Mouse (Mus musculus) embryonic facial prominence, embryonic 13.5 days (tissue): ENCODE measurements at regions not wholly inside any gene's neighbourhood (a gene's known extent, or its start where the extent isn't known, plus 50 kb on each side); places are given as distances from the start of the nearest gene placed in this dataset.

Experiments used
- ATAC-seq: fragments of 200-750 bp; cut with Nextera tagmentation; 2 replicates; pipeline ENCODE4 v1.8.0; 2017; ENCODE audit warnings: low read depth; ENCODE audit not compliant: insufficient number of reproducible peaks, insufficient read depth, low FRiP score, low TSS enrichment
- H3K27ac ChIP-seq: fragments of 300-500 bp; sonication (generic); 2 replicates; pipeline ENCODE4 v1.5.1; 2015; ENCODE audit warnings: moderate library complexity, mild to moderate bottlenecking, inconsistent platforms
- H3K27me3 ChIP-seq: fragments of 300-500 bp; sonication (generic); 2 replicates; pipeline ENCODE4 v1.6.1; 2015; ENCODE audit warnings: mild to moderate bottlenecking, inconsistent platforms
- H3K36me3 ChIP-seq: fragments of 300-500 bp; sonication (generic); 2 replicates; pipeline ENCODE4 v1.6.1; 2015; ENCODE audit warnings: mild to moderate bottlenecking, inconsistent platforms
- H3K4me1 ChIP-seq: fragments of 300-500 bp; sonication (generic); 2 replicates; pipeline ENCODE4 v1.6.1; 2015; ENCODE audit warnings: inconsistent platforms
- H3K4me2 ChIP-seq: fragments of 300-500 bp; sonication (generic); 2 replicates; pipeline ENCODE4 v1.6.1; 2015; ENCODE audit warnings: moderate library complexity, mild to moderate bottlenecking, inconsistent platforms
- H3K4me3 ChIP-seq: fragments of 300-500 bp; sonication (generic); 2 replicates; pipeline ENCODE4 v1.5.1; 2015; ENCODE audit warnings: mild to moderate bottlenecking, inconsistent platforms
- H3K9ac ChIP-seq: fragments of 300-500 bp; sonication (generic); 2 replicates; pipeline ENCODE4 v1.6.1; 2015; ENCODE audit warnings: mild to moderate bottlenecking, inconsistent platforms
- H3K9me3 ChIP-seq: fragments of 300-500 bp; sonication (generic); 2 replicates; pipeline ENCODE4 v1.6.1; 2016; ENCODE audit warnings: inconsistent platforms
- WGBS: fragments of 180-500 bp; shearing (Covaris S2); methylation state at CpG from one replicate; pipeline ENCODE4 v1.1.7; 2015; ENCODE audit warnings: mixed read lengths; 5-methylcytosine and 5-hydroxymethylcytosine counted together

DNA sequence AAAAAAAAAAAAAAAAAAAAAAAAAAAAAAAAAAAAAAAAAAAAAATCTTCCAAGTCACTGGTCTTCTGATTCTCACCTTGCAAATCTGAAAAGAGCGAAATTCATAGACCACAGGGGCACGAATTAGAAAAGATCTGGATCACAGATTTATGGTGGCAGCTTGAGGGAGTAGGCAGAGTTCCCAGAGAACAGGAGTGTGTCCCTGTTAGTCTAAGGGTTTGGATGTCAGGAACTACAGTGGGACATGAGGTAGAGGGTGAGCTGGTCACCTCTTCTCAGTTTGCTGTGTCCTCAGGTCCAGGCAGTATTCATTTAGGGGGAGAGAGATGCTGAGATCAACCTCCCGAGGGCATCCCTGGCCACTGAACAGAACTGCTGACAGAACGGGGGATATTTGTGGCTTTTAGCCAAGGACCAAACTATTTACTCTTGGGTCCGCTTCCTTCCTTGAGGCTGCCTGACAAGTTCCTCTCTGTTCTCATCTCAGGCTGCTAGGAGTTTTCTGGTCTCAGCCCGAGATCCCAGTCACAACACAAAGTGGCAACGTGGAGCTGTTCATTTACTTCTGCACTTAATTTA is 277.2 kb downstream of the Cd83 start:
- H3K4me2 ChIP-seq = peak overlapping the region; percentile 7; the same call in 1 of the 2 replicates
- no peak overlapping the region for H3K9ac ChIP-seq
- no peaks in the 10 kb centered on the region for H3K9me3 ChIP-seq
- peaks cover 17% of the 10 kb centered on the region for H3K4me1 ChIP-seq
- H3K27ac ChIP-seq = no peak overlapping the region
- 36% methylated on average over 7 of the region's 7 CpGs for WGBS
- peaks cover 11% of the 10 kb centered on the region; the same call in 1 of the 2 replicates for H3K27me3 ChIP-seq
- H3K36me3 ChIP-seq = no peaks in the 10 kb centered on the region
- no peak overlapping the region for H3K4me3 ChIP-seq
- ATAC-seq = no peak

DNA sequence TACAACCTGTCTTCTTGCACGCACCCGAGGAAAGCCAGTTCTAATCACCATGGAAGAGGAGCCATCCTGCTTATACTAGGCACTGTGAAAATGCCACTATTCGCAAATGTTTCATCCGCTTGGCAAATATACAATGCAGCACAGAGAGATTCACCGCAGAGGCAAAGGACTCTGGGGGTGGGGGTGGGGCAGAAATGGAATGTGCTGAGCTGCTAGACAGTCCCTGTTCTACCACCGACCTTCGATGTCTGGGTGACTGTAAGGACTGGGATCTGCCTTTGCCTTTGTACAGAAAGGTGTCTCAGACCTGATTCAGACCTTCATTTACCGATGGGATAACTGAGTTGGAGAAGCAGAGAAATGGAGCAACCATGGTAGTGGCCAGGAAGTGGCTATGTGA is 278.7 kb downstream of the Cd83 start:
- Histone ChIP-seq H3K36me3 (no peaks in the 10 kb centered on the region), H3K27ac (no peak overlapping the region), H3K9ac (no peak overlapping the region), H3K9me3 (no peaks in the 10 kb centered on the region), H3K4me1 (peaks cover 17% of the 10 kb centered on the region), H3K4me2 (no peak overlapping the region), H3K27me3 (peaks cover 11% of the 10 kb centered on the region; the same call in 1 of the 2 replicates), H3K4me3 (no peak overlapping the region)
- no peak for ATAC-seq
- WGBS = 68% methylated on average over 8 of the region's 8 CpGs

DNA sequence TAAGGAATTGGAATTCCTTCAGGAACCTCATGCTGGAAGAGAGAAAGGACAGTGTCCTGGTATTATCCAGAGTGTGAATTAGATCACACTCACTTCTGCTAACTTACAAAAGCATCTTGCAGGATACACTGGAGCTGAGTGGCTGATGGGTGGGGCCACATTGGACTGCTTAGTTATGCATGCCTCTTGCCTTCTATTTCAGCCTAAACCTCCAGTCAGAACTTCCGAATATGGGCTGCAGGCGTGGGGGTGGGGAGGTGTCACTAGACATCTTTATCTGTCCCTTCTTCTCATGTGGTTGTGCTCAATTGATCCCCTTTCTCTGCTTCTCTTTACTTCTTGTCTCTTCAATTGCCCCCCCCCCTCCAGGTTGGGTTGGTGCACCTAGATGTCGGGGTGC is 279.5 kb downstream of the Cd83 start:
- Histone ChIP-seq H3K36me3 (no peaks in the 10 kb centered on the region), H3K9me3 (no peaks in the 10 kb centered on the region), H3K27ac (no peak overlapping the region), H3K4me3 (no peak overlapping the region), H3K27me3 (peaks cover 11% of the 10 kb centered on the region; the same call in 1 of the 2 replicates), H3K4me1 (peaks cover 17% of the 10 kb centered on the region), H3K4me2 (no peak overlapping the region), H3K9ac (no peak overlapping the region)
- WGBS = 77% methylated on average over 3 of the region's 3 CpGs
- ATAC-seq = no peak

DNA sequence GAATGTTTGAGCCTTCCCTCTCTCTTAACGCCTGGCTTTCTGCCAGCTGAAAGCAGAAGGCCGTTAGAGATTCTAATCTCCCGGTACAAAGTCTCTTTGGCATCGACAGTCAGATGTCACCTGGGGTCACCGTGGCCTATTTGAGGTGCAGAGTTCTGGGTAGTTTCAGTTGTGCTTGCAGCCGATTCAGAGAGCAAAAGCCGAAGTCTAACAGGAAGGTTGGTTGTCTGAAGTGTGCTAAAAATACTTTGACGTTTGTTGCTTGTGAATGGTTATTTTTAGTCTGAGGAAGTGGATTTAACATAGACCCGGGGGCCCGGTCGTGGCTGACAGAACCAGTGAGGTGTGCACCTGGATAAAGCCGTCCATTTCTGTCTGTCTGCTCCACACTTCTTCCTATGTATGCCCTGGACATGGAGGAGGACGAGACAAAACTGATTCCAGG is 281.2 kb downstream of the Cd83 start:
- WGBS = 46% methylated on average over 13 of the region's 13 CpGs
- H3K27ac ChIP-seq = no peak overlapping the region
- H3K9me3 ChIP-seq = no peaks in the 10 kb centered on the region
- H3K9ac ChIP-seq = no peak overlapping the region
- no peaks in the 10 kb centered on the region for H3K36me3 ChIP-seq
- H3K27me3 ChIP-seq = 0 out of 2 replicates have a peak, but pooled peaks cover 8% of the 10 kb centered on the region
- peaks cover 17% of the 10 kb centered on the region for H3K4me1 ChIP-seq
- no peak overlapping the region for H3K4me3 ChIP-seq
- no peak overlapping the region for H3K4me2 ChIP-seq
- ATAC-seq = no peak

DNA sequence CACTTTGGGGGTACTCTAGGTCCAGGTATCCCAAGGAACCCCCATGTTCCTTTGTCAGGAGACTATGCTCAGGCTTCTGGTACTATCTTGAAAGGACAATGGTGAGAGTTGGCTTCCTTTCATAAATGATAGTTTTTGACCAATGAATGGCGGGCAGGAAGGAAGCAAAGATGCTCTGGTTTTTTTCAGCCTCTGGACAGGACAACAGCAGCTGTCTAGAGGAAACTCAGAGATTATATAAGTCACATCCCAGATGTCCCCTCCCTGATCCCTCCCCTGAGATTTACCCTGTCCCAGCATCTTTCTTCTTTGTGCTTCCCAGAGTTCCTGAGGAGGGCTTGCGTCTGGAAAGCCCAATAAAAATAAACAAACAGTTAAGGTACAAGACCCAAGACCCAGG is 282.7 kb downstream of the Cd83 start:
- H3K4me1 ChIP-seq = peaks cover 11% of the 10 kb centered on the region
- no peaks in the 10 kb centered on the region for H3K9me3 ChIP-seq
- no peak overlapping the region for H3K9ac ChIP-seq
- H3K36me3 ChIP-seq = no peaks in the 10 kb centered on the region
- no peak overlapping the region for H3K4me3 ChIP-seq
- 81% methylated on average over 2 of the region's 2 CpGs for WGBS
- no peak overlapping the region for H3K27ac ChIP-seq
- 0 out of 2 replicates have a peak, but pooled peaks cover 8% of the 10 kb centered on the region for H3K27me3 ChIP-seq
- H3K4me2 ChIP-seq = no peak overlapping the region
- no peak for ATAC-seq

DNA sequence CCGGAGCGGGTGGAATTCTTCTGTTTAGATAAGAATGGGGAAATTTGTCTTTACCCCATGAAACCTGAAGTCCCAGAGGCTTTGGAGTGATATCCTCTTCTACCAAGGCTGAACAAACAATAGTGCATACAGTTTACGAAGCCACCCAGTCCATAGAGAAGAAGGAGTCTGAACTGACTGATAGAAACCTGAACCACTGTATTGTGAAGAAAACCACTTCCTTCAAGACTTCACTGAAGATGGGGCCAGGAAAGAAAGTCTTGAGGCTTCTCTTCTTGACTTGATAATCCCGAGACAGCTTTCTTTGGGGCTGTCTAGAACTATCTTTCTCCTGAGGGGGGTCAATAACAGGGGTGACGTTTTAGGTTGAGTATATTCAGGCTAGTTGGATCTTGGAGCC is 284.4 kb downstream of the Cd83 start:
- no peak for ATAC-seq

DNA sequence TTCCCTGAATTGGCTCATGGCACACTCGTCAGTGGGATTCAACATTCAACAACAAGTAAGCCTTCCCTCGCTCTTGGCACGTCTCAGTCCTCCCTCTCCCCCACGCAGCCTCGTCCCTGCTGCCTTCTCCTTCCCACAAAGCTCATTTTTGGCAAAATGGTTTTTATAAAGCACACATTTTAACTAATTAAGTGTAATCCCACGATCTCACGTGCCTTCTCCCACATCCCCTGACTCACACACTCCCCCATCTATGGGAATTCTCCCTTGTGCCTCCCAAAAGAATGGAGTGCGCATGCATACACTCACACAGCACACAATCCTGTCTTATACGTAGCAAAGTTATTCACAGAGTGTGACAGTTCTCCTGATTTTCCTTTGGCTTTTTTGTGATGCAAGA is 288.5 kb downstream of the Cd83 start:
- peaks cover 14% of the 10 kb centered on the region for H3K4me1 ChIP-seq
- H3K36me3 ChIP-seq = no peaks in the 10 kb centered on the region
- H3K4me2 ChIP-seq = no peak overlapping the region
- no peaks in the 10 kb centered on the region for H3K9me3 ChIP-seq
- H3K9ac ChIP-seq = no peak overlapping the region
- no peak overlapping the region for H3K27ac ChIP-seq
- WGBS = 59% methylated on average over 9 of the region's 9 CpGs
- no peak overlapping the region for H3K4me3 ChIP-seq
- no peaks in the 10 kb centered on the region for H3K27me3 ChIP-seq
- ATAC-seq = no peak

More for the DNA sequence above, 284.4 kb downstream of the Cd83 start:
- Histone ChIP-seq H3K9me3 (no peaks in the 10 kb centered on the region), H3K27me3 (0 out of 2 replicates have a peak, but pooled peaks cover 3% of the 10 kb centered on the region), H3K4me3 (no peak overlapping the region), H3K27ac (no peak overlapping the region), H3K9ac (no peak overlapping the region), H3K36me3 (no peaks in the 10 kb centered on the region), H3K4me1 (peaks cover 19% of the 10 kb centered on the region), H3K4me2 (no peak overlapping the region)
- WGBS = 81% methylated on average over 5 of the region's 5 CpGs

DNA sequence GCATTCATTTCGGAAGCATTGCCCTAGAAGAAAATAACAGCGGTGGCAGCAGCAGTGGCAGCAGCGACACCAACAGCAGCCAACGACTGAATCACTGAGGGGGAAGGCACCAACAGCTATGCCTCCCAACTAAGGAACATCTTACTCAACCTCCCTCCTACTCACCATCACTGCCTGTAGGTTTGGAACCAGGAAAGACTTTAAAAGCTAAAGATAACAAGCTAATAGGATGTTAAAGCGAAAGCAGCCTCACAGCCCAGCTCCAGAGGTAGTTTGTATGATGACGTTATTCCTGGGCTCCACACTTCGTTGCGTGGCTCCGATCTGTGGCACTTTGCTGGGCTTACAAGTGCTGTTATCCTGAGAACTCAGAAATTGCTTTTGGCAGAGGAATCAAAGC is 289.6 kb downstream of the Cd83 start:
- Histone ChIP-seq H3K4me1 (peaks cover 14% of the 10 kb centered on the region), H3K9me3 (no peaks in the 10 kb centered on the region), H3K4me3 (no peak overlapping the region), H3K4me2 (no peak overlapping the region), H3K27me3 (no peaks in the 10 kb centered on the region), H3K27ac (no peak overlapping the region), H3K36me3 (no peaks in the 10 kb centered on the region), H3K9ac (no peak overlapping the region)
- WGBS = 71% methylated on average over 9 of the region's 9 CpGs
- ATAC-seq = no peak

DNA sequence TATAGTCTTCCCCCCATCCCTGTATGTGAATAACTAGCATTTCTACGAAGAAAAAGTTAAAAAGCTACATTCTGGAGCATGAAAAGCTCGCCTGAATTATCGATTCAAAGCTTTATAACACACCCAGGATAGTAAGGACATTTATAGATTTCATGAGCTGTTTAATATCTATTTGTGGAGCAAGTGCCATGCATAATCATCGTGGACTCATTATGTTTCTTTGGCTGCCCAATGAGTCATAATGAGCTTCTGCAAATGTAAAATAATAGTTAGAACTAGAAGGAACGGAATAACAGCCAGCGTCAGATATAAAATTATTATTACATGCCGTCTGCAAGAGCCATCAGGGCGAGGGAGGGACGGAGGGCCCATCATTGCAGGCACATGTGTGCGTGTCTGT is 292.4 kb downstream of the Cd83 start:
- Histone ChIP-seq H3K9ac (no peak overlapping the region), H3K27ac (no peak overlapping the region), H3K27me3 (no peaks in the 10 kb centered on the region), H3K4me3 (no peak overlapping the region), H3K4me2 (no peak overlapping the region), H3K36me3 (no peaks in the 10 kb centered on the region), H3K4me1 (peaks cover 14% of the 10 kb centered on the region), H3K9me3 (no peaks in the 10 kb centered on the region)
- 88% methylated on average over 10 of the region's 10 CpGs for WGBS
- ATAC-seq = no peak

DNA sequence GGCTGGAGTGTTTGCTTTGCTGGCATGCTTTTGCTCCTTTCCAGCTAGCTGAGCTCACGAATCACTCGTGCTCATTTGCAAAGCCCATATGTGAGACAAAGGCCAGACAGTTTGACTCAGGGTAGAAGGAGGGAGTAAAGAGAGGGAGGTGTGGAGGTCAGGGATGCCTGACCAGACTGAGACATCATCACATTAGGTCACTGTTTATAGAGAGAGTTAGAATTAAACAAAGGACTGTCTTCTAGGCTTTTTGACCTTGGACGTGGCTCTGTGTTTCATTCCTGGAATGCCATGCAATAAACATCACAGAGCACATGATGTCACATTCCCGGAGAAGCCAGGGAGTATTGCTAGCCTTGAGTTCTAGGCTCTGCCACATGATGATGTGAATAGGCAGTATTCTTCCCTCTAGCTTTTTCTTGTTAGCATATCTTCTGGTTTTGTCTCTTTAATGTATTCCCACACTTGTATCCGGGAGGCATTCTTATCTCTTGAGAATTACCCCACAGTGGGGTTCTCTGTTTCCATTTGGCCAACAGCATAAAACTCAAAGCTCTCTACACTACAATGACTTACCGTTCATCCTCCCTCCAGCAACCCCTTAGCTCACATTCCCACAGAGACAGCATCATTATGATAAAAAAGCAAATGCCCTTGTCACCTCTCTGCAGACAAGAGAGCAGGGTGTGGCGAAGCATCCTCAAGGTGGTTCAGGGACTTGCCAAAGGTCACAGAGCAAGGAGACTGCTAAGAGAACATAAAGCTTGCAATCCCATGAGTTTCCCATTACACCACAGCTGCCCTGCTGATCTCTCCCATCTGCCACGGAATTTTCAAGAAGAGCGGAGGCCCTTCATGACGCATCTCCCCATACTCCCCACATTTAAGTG is 301.3 kb downstream of the Cd83 start:
- H3K4me1 ChIP-seq = peaks cover 20% of the 10 kb centered on the region
- no peak for ATAC-seq
- no peak overlapping the region for H3K27ac ChIP-seq

DNA sequence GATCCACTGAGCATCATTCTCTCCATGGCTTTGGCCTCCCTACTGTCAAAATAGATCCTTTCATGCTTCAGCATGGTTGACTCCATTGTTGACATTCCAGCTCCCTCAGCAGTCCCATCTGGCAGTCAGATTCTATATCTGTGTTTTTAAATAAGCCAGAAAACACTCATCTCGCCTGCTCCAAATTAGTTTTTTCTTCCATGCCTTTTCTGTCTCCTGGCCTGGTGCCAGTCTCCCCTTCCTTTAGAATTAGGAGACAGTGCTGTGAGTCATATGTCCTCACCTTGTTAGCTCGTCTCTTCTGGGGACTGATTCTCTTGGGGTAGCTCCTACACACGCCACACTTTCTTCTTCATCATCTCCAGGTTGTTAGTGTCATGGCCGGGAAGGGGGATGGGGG is 302.2 kb downstream of the Cd83 start:
- Histone ChIP-seq H3K4me3 (no peak overlapping the region), H3K4me1 (peaks cover 20% of the 10 kb centered on the region), H3K27me3 (no peaks in the 10 kb centered on the region), H3K36me3 (no peaks in the 10 kb centered on the region), H3K4me2 (no peak overlapping the region), H3K9me3 (no peaks in the 10 kb centered on the region), H3K27ac (no peak overlapping the region), H3K9ac (no peak overlapping the region)
- ATAC-seq = no peak
- 32% methylated on average over 4 of the region's 4 CpGs for WGBS

More for the DNA sequence above, 301.3 kb downstream of the Cd83 start:
- no peak overlapping the region for H3K4me3 ChIP-seq
- no peak overlapping the region for H3K4me2 ChIP-seq
- no peaks in the 10 kb centered on the region for H3K9me3 ChIP-seq
- H3K9ac ChIP-seq = no peak overlapping the region
- no peaks in the 10 kb centered on the region for H3K36me3 ChIP-seq
- H3K27me3 ChIP-seq = no peaks in the 10 kb centered on the region
- 49% methylated on average over 10 of the region's 10 CpGs for WGBS

DNA sequence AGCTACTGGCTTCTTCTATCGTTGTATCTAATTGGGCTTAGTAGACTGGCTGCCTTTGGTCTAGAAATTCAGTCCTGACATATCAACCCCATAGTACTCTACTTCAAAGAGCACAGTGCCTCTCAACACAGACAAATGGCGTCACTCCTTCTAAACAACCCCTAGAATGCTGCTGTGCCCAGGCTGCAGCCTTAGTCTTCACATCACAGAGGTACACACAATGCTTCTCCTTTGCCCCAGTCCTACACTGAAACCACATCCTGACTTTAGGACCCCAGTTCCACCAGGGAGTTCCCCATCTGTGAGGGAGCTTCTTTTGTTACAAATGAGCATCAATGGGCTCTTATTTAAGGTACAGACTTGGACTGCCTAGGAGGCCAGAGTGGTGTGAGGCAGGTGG is 312.6 kb downstream of the Cd83 start:
- H3K36me3 ChIP-seq = no peaks in the 10 kb centered on the region
- peaks cover 19% of the 10 kb centered on the region for H3K4me1 ChIP-seq
- no peaks in the 10 kb centered on the region for H3K9me3 ChIP-seq
- no peak overlapping the region for H3K4me2 ChIP-seq
- H3K4me3 ChIP-seq = no peak overlapping the region
- H3K9ac ChIP-seq = no peak overlapping the region
- H3K27ac ChIP-seq = no peak overlapping the region
- no peak for ATAC-seq
- peaks cover 16% of the 10 kb centered on the region for H3K27me3 ChIP-seq
- 80% methylated on average over 2 of the region's 2 CpGs for WGBS
